Mouse (Mus musculus) lung, embryonic 14.5 days (tissue): ENCODE results near the gene Sycp3. TPM values are rescaled to one million over a fixed set of nuclear protein-coding genes. Genes with fewer than 3 reads are reported as not detected.

Source experiments
- ATAC-seq: fragments of 200-750 bp; cut with Nextera tagmentation; 2 replicates; pipeline ENCODE4 v1.8.0; 2017; ENCODE audit warnings: mild to moderate bottlenecking, moderate TSS enrichment, moderate library complexity; ENCODE audit not compliant: insufficient read depth
- DNase-seq: peaks from one replicate; pipeline ENCODE4 v3.0.0-alpha.2; 2015
- H3K27ac ChIP-seq: fragments of 300-500 bp; sonication (generic); 2 replicates; pipeline ENCODE4 v1.5.1; 2014; ENCODE audit warnings: low read depth, mild to moderate bottlenecking, moderate library complexity
- H3K27me3 ChIP-seq: fragments of 300-500 bp; sonication (generic); 2 replicates; pipeline ENCODE4 v1.6.1; 2014; ENCODE audit warnings: low read length, control low read depth; ENCODE audit not compliant: insufficient read depth
- H3K36me3 ChIP-seq: fragments of 300-500 bp; sonication (generic); 2 replicates; pipeline ENCODE4 v1.6.1; 2014; ENCODE audit warnings: control low read depth; ENCODE audit not compliant: insufficient read depth
- H3K4me1 ChIP-seq: fragments of 300-500 bp; sonication (generic); 2 replicates; pipeline ENCODE4 v1.6.1; 2014; ENCODE audit warnings: antibody characterized with exemption, control low read depth; ENCODE audit not compliant: insufficient read depth
- H3K4me2 ChIP-seq: fragments of 300-500 bp; sonication (generic); 2 replicates; pipeline ENCODE4 v1.6.1; 2014; ENCODE audit warnings: mild to moderate bottlenecking
- H3K4me3 ChIP-seq: fragments of 300-500 bp; sonication (generic); 2 replicates; pipeline ENCODE4 v1.5.1; 2014; ENCODE audit warnings: low read depth, low read length
- H3K9ac ChIP-seq: fragments of 300-500 bp; sonication (generic); 2 replicates; pipeline ENCODE4 v1.6.1; 2014
- H3K9me3 ChIP-seq: fragments of 300-500 bp; sonication (generic); 2 replicates; pipeline ENCODE4 v1.6.1; 2016; ENCODE audit warnings: low read depth, low read length, control low read depth
- CTCF ChIP-seq: IDR thresholded peaks from 2 replicates; pipeline ENCODE4 v1.5.1; 2016; ENCODE audit warnings: antibody characterized with exemption, low read depth
- WGBS: fragments of 180-500 bp; shearing (Covaris S2); extraction: QIAGEN DNeasy Blood & Tissue Kit; methylation state at CpG from one replicate; pipeline ENCODE4 v1.1.7; 2014; 5-methylcytosine and 5-hydroxymethylcytosine counted together
- polyA plus RNA-seq: library from polyadenylated mRNA; unstranded; fragments of >200 nt; fragmentation: Nextera tagmentation; extraction: Ambion mirVana; gene quantifications from 2 replicates; pipeline ENCODE4 v1.2.1, GENCODE M21; 2014

Sycp3 gene
- 0.22 TPM in 1 of 2 replicates, not detected in the other for polyA plus RNA-seq

- no peak within 1 kb of the TSS for H3K9ac ChIP-seq
- no peak within 1 kb of the TSS for H3K27ac ChIP-seq
- no peaks in the 10 kb centered on the region for H3K4me1 ChIP-seq
- WGBS = 77% methylated on average over 33 of the region's 33 CpGs
- no peaks in the 10 kb centered on the region for H3K9me3 ChIP-seq
- DNase-seq = no peak
- no peaks in the 10 kb centered on the region for H3K36me3 ChIP-seq
- no peak for TF ChIP-seq CTCF
- H3K4me2 ChIP-seq = no peak within 1 kb of the TSS
- ATAC-seq = 0 out of 2 replicates have a peak, but pooled peaks have one; percentile 10
- H3K27me3 ChIP-seq = no peaks in the 10 kb centered on the region
- H3K4me3 ChIP-seq = no peak within 1 kb of the TSS
These were observed at the start of gene Sycp3 for GRCm38 (mm10) chr10:88459502-88459992. Gene Sycp3, plus strand, starts transcription at chr10:88459569.

- H3K9ac ChIP-seq = no peak overlapping the region
- peaks cover 9% of the 10 kb centered on the region; the same call in 1 of the 2 replicates for H3K36me3 ChIP-seq
- no peak overlapping the region for H3K27ac ChIP-seq
- no peak overlapping the region for H3K4me2 ChIP-seq
- H3K27me3 ChIP-seq = no peaks in the 10 kb centered on the region
- H3K4me3 ChIP-seq = no peak overlapping the region
- TF ChIP-seq CTCF = no peak
- no peaks in the 10 kb centered on the region for H3K9me3 ChIP-seq
- H3K4me1 ChIP-seq = no peaks in the 10 kb centered on the region
- no peak for DNase-seq
- no peak for ATAC-seq
- WGBS = 64% methylated on average over 2 of the region's 2 CpGs
These were observed 49.6 kb upstream of the Sycp3 start for GRCm38 (mm10) chr10:88409751-88410150.

GRCm38 (mm10) chr10:88412290-88412995 lies 46.9 kb upstream of the Sycp3 start:
- H3K36me3 ChIP-seq = peaks cover 24% of the 10 kb centered on the region
- 75% methylated on average over 17 of the region's 17 CpGs for WGBS
- no peaks in the 10 kb centered on the region for H3K9me3 ChIP-seq
- no peak overlapping the region for H3K9ac ChIP-seq
- no peak for DNase-seq
- H3K4me3 ChIP-seq = no peak overlapping the region
- no peak for ATAC-seq
- no peak overlapping the region for H3K27ac ChIP-seq
- no peak overlapping the region for H3K4me2 ChIP-seq
- H3K27me3 ChIP-seq = no peaks in the 10 kb centered on the region
- no peak for TF ChIP-seq CTCF
- no peaks in the 10 kb centered on the region for H3K4me1 ChIP-seq

- no peak overlapping the region for H3K27ac ChIP-seq
- TF ChIP-seq CTCF = no peak
- ATAC-seq = no peak
- H3K9me3 ChIP-seq = no peaks in the 10 kb centered on the region
- peaks cover 26% of the 10 kb centered on the region; the same call in 1 of the 2 replicates for H3K36me3 ChIP-seq
- no peak overlapping the region for H3K4me3 ChIP-seq
- no peak overlapping the region for H3K4me2 ChIP-seq
- WGBS = 80% methylated on average over 5 of the region's 5 CpGs
- no peaks in the 10 kb centered on the region for H3K27me3 ChIP-seq
- no peak for DNase-seq
- no peak overlapping the region for H3K9ac ChIP-seq
- H3K4me1 ChIP-seq = no peaks in the 10 kb centered on the region
These were observed 41.7 kb upstream of the Sycp3 start for GRCm38 (mm10) chr10:88417686-88418085.

- Histone ChIP-seq H3K4me3 (no peak overlapping the region), H3K4me2 (no peak overlapping the region), H3K36me3 (peaks cover 22% of the 10 kb centered on the region; the same call in 1 of the 2 replicates), H3K4me1 (no peaks in the 10 kb centered on the region), H3K9me3 (no peaks in the 10 kb centered on the region), H3K27me3 (no peaks in the 10 kb centered on the region), H3K9ac (no peak overlapping the region), H3K27ac (no peak overlapping the region)
- no peak for ATAC-seq
- DNase-seq = no peak
- no peak for TF ChIP-seq CTCF
- 72% methylated on average over 11 of the region's 11 CpGs for WGBS
These were observed 39.2 kb upstream of the Sycp3 start for GRCm38 (mm10) chr10:88420141-88420541.

- H3K9ac ChIP-seq = no peak overlapping the region
- H3K4me3 ChIP-seq = no peak overlapping the region
- H3K27me3 ChIP-seq = no peaks in the 10 kb centered on the region
- whole genome bisulfite sequencing = 89% methylated on average over 19 of the region's 19 CpGs
- no peak overlapping the region for H3K27ac ChIP-seq
- no peaks in the 10 kb centered on the region for H3K9me3 ChIP-seq
- no peak for TF ChIP-seq CTCF
- DNase-seq = no peak
- no peak for ATAC-seq
- 0 out of 2 replicates have a peak, but pooled peaks cover 15% of the 10 kb centered on the region for H3K36me3 ChIP-seq
- no peaks in the 10 kb centered on the region for H3K4me1 ChIP-seq
- no peak overlapping the region for H3K4me2 ChIP-seq
These were observed 38.5 kb upstream of the Sycp3 start for GRCm38 (mm10) chr10:88420655-88421435.

- no peak overlapping the region for H3K27ac ChIP-seq
- H3K4me3 ChIP-seq = no peak overlapping the region
- peak; percentile 79 for ATAC-seq
- no peaks in the 10 kb centered on the region for H3K27me3 ChIP-seq
- H3K4me1 ChIP-seq = no peaks in the 10 kb centered on the region
- H3K9ac ChIP-seq = no peak overlapping the region
- peaks cover 37% of the 10 kb centered on the region for H3K36me3 ChIP-seq
- no peaks in the 10 kb centered on the region for H3K9me3 ChIP-seq
- WGBS = 83% methylated on average over 2 of the region's 2 CpGs
- peak; percentile 81 for TF ChIP-seq CTCF
- no peak overlapping the region for H3K4me2 ChIP-seq
- peak; percentile 91 for DNase-seq
These were observed 33.1 kb upstream of the Sycp3 start for GRCm38 (mm10) chr10:88426158-88426816.
